Mouse (Mus musculus): Measurements from ENCODE around the gene Tm6sf2. TPM values are rescaled to one million over a fixed set of nuclear protein-coding genes. Genes with fewer than 3 reads are reported as not detected.

Gene Tm6sf2
- total and polyA plus RNA-seq, 3 experiments, result 1.0 to 1.2 TPM; not detected in 1

DNA sequence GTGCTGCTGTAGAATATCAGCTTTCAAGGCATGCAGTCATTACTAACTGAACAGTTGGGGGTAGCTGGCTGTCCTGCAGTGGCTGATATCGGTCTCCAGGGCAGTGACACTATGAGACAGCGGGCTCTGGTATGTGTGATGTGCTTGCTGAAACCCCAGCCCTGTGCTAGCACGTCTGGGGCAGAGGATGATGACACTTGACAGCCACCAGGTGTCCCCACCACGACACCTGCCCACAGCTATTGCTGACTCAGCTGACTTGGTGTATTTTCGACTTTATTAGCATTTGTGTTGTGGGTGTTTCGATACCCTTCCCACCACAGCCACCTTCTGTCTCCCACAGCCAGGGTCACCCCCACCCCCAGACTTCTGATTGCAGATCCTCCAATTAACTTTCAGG, 31.8 kb downstream of the Tm6sf2 start:
- Histone ChIP-seq H3K27ac (ENCODE audit: control insufficient read depth, low read depth, low read length) (no peak overlapping the region), H3K4me1 (ENCODE audit: control insufficient read depth in 1 of 2, insufficient read depth in 2 of 2, low read length in 2 of 2) (peaks cover 0 to 4% of the 10 kb centered on the region in 2 experiments; a peak in 1 of 4 replicates), H3K4me3 (ENCODE audit: control insufficient read depth in 1 of 2, insufficient read depth in 1 of 2, low read depth in 2 of 2, low read length in 2 of 2) (no peak overlapping the region), H3K36me3 (ENCODE audit: control insufficient read depth in 1 of 2, insufficient read depth in 2 of 2, low read length in 2 of 2) (no peaks in the 10 kb centered on the region), H3K9ac (ENCODE audit: control insufficient read depth, low read depth, low read length, poor library complexity, severe bottlenecking) (no peak overlapping the region), H3K27me3 (ENCODE audit: control insufficient read depth in 1 of 2, insufficient read depth in 2 of 2, low read length in 2 of 2) (no peaks in the 10 kb centered on the region), H3K79me2 (ENCODE audit: control insufficient read depth, insufficient read depth, low read length, poor library complexity) (no peaks in the 10 kb centered on the region), H3K9me3 (replicated peaks; ENCODE audit: insufficient read depth, low read length) (no peaks in the 10 kb centered on the region)
- DNase-seq (ENCODE audit: low read depth, low spot score), result peak; percentile 55
- TF ChIP-seq ZC3H11A (IDR thresholded peaks at IDR 0.05; ENCODE audit: low read depth, low read length) (peak; percentile 45), CTCF (IDR thresholded peaks at IDR 0.05 in 2 of 3, conservative IDR thresholded peaks at IDR 0.05 in 1 of 3; ENCODE audit: control insufficient read depth in 1 of 3, insufficient read depth in 1 of 3, low read depth in 2 of 3, low read length in 3 of 3, poor library complexity in 1 of 3, severe bottlenecking in 1 of 3) (peak; percentile 51 to 69 (median 68)), RAD21 (IDR thresholded peaks at IDR 0.05; ENCODE audit: low read depth, low read length) (peak; percentile 53), SMC3 (IDR thresholded peaks at IDR 0.05; ENCODE audit: low read depth, low read length) (peak; percentile 78), ZMIZ1 (IDR thresholded peaks at IDR 0.05; ENCODE audit: low read depth, low read length) (no peak)

DNA sequence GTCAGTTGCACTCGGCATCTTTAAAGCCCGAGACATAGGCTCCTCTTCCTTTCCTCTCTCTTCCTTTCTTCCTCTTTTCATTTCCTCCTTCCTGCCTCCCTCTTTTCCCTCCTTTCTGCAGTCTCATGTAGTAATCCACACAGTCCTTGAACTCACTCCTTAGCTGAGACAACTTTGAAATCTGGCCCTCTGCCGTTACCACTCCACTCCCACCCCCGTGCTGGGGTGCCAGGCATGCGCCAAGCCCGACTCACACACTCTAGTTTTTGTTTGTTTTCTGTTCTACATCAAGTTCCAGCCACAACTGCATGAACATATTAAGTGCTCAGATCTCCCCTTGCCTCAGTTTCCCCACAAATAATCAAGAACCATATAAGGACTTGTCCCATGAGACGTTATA, 32.2 kb downstream of the Tm6sf2 start:
- TF ChIP-seq CHD1 (IDR thresholded peaks at IDR 0.05; ENCODE audit: low read depth, low read length), result no peak
- TF ChIP-seq SIN3A (IDR thresholded peaks at IDR 0.05; ENCODE audit: low read length), result no peak
- TF ChIP-seq TCF12 (IDR thresholded peaks at IDR 0.05; ENCODE audit: low read depth, low read length), result no peak
- no peak for TF ChIP-seq MYC (IDR thresholded peaks at IDR 0.05; ENCODE audit: low read depth, low read length)
- TF ChIP-seq ETS1 (IDR thresholded peaks at IDR 0.05; ENCODE audit: low read depth, low read length), result no peak
- no peak for TF ChIP-seq MAFK (IDR thresholded peaks at IDR 0.05; ENCODE audit: borderline replicate concordance, low read depth, low read length)
- TF ChIP-seq NELFE (IDR thresholded peaks at IDR 0.05; ENCODE audit: low read depth, low read length), result no peak
- TF ChIP-seq ELF1 (IDR thresholded peaks at IDR 0.05; ENCODE audit: low read depth, low read length), result no peak
- TF ChIP-seq KAT2A (conservative IDR thresholded peaks at IDR 0.05; ENCODE audit: low read depth, low read length), result no peak
- TF ChIP-seq GATA1 (IDR thresholded peaks at IDR 0.05; ENCODE audit: low read depth, low read length), result no peak
- TF ChIP-seq MYB (IDR thresholded peaks at IDR 0.05; ENCODE audit: low read depth, low read length), result no peak
- TF ChIP-seq POLR2AphosphoS5 (IDR thresholded peaks at IDR 0.05; ENCODE audit: borderline replicate concordance, low read depth, low read length), result no peak
- TF ChIP-seq USF1 (IDR thresholded peaks at IDR 0.05; ENCODE audit: low read depth, low read length), result no peak
- TF ChIP-seq POLR2AphosphoS2 (IDR thresholded peaks at IDR 0.05; ENCODE audit: low read length), result no peak
- TF ChIP-seq GABPA (IDR thresholded peaks at IDR 0.05; ENCODE audit: low read depth, low read length), result no peak
- TF ChIP-seq TAL1 (IDR thresholded peaks at IDR 0.05; ENCODE audit: low read length), result no peak
- TF ChIP-seq MAX (IDR thresholded peaks at IDR 0.05; ENCODE audit: low read length), result no peak
- no peak for TF ChIP-seq UBTF (IDR thresholded peaks at IDR 0.05; ENCODE audit: borderline replicate concordance, insufficient read depth, low read depth, low read length)
- no peak for TF ChIP-seq EP300 (IDR thresholded peaks at IDR 0.05; ENCODE audit: low read depth in 1 of 2, low read length in 2 of 2)
- no peak for TF ChIP-seq CTCF (IDR thresholded peaks at IDR 0.05 in 2 of 3, conservative IDR thresholded peaks at IDR 0.05 in 1 of 3; ENCODE audit: control insufficient read depth in 1 of 3, insufficient read depth in 1 of 3, low read depth in 2 of 3, low read length in 3 of 3, poor library complexity in 1 of 3, severe bottlenecking in 1 of 3)
- Histone ChIP-seq H3K36me3 (ENCODE audit: control insufficient read depth in 1 of 2, insufficient read depth in 2 of 2, low read length in 2 of 2) (no peaks in the 10 kb centered on the region), H3K9me3 (replicated peaks; ENCODE audit: insufficient read depth, low read length) (no peaks in the 10 kb centered on the region), H3K4me1 (ENCODE audit: control insufficient read depth in 1 of 2, insufficient read depth in 2 of 2, low read length in 2 of 2) (peaks cover 0 to 1% of the 10 kb centered on the region in 2 experiments; a peak in 1 of 4 replicates), H3K4me3 (ENCODE audit: control insufficient read depth in 1 of 2, insufficient read depth in 1 of 2, low read depth in 2 of 2, low read length in 2 of 2) (no peak overlapping the region), H3K27me3 (ENCODE audit: control insufficient read depth in 1 of 2, insufficient read depth in 2 of 2, low read length in 2 of 2) (no peaks in the 10 kb centered on the region), H3K27ac (ENCODE audit: control insufficient read depth, low read depth, low read length) (no peak overlapping the region), H3K79me2 (ENCODE audit: control insufficient read depth, insufficient read depth, low read length, poor library complexity) (no peaks in the 10 kb centered on the region), H3K9ac (ENCODE audit: control insufficient read depth, low read depth, low read length, poor library complexity, severe bottlenecking) (no peak overlapping the region)
- no peak for DNase-seq (ENCODE audit: low read depth, low spot score)
